Mouse (Mus musculus) erythroblast, embryonic 14.5 days (primary cell): ENCODE data around the gene Hspb8.

ENCODE experiments used
- GATA1 ChIP-seq: IDR thresholded peaks from 2 replicates; pipeline ENCODE4 v1.6.1; 2012; ENCODE audit warnings: low read length, inconsistent platforms, mixed read lengths
- TAL1 ChIP-seq: IDR thresholded peaks from 3 replicates; pipeline ENCODE4 v1.6.1; 2012; ENCODE audit warnings: low read length, inconsistent platforms, mixed read lengths

- TF ChIP-seq GATA1: no peak
- no peak for TF ChIP-seq TAL1
These were observed 20.8 kb upstream of the Hspb8 start for GRCm38 (mm10) chr5:116443459-116443940.
